Mouse (Mus musculus) MEL (cell line): ENCODE measurements around the gene Pcif1.

Experiments used
- CHD2 ChIP-seq: IDR thresholded peaks from 2 replicates; pipeline ENCODE4 v1.6.1; 2011; ENCODE audit warnings: low read length, improper control_type of control experiment
- CTCF ChIP-seq, 3 experiments: IDR thresholded peaks in 2 of 3; conservative IDR thresholded peaks in 1 of 3; 2 replicates each; pipeline ENCODE4 v1.5.1; 2011 to 2012; ENCODE audit warnings: low read length in 3 of 3, low read depth in 2 of 3, mild to moderate bottlenecking in 2 of 3, improper control_type of control experiment in 1 of 3, inconsistent platforms in 1 of 3, mixed read lengths in 1 of 3, moderate library complexity in 1 of 3; ENCODE audit not compliant: control insufficient read depth in 1 of 3, insufficient read depth in 1 of 3, poor library complexity in 1 of 3, severe bottlenecking in 1 of 3
- E2F4 ChIP-seq: IDR thresholded peaks from 2 replicates; pipeline ENCODE4 v1.6.1; 2011; ENCODE audit warnings: low read depth, low read length, improper control_type of control experiment, borderline replicate concordance
- EP300 ChIP-seq, 2 experiments: IDR thresholded peaks; 2 replicates each; pipeline ENCODE4 v1.6.1; 2011; ENCODE audit warnings: improper control_type of control experiment in 2 of 2, low read length in 2 of 2, low read depth in 1 of 2, mild to moderate bottlenecking in 1 of 2
- KAT2A ChIP-seq: conservative IDR thresholded peaks from 2 replicates; pipeline ENCODE4 v1.6.1; 2012; ENCODE audit warnings: low read depth, low read length, improper control_type of control experiment, inconsistent platforms
- MAFK ChIP-seq: IDR thresholded peaks from 2 replicates; pipeline ENCODE4 v1.6.1; 2011; ENCODE audit warnings: low read depth, mild to moderate bottlenecking, low read length, improper control_type of control experiment, borderline replicate concordance
- MAX ChIP-seq: IDR thresholded peaks from 2 replicates; pipeline ENCODE4 v1.6.1; 2011; ENCODE audit warnings: low read length, improper control_type of control experiment
- MYB ChIP-seq: IDR thresholded peaks from 2 replicates; pipeline ENCODE4 v1.6.1; 2011; ENCODE audit warnings: mild to moderate bottlenecking, low read depth, low read length, improper control_type of control experiment
- POLR2A ChIP-seq, 2 experiments: IDR thresholded peaks; 2 replicates each; pipeline ENCODE4 v1.6.1; 2011 to 2012; ENCODE audit warnings: low read length in 2 of 2, mild to moderate bottlenecking in 2 of 2, control low read depth in 1 of 2, improper control_type of control experiment in 1 of 2, low read depth in 1 of 2, moderate library complexity in 1 of 2; ENCODE audit not compliant: control insufficient read depth in 1 of 2, insufficient read depth in 1 of 2, poor library complexity in 1 of 2
- RAD21 ChIP-seq: IDR thresholded peaks from 2 replicates; pipeline ENCODE4 v1.6.1; 2011; ENCODE audit warnings: mild to moderate bottlenecking, low read depth, low read length, improper control_type of control experiment
- RCOR1 ChIP-seq: IDR thresholded peaks from 2 replicates; pipeline ENCODE4 v1.6.1; 2012; ENCODE audit warnings: low read depth, mild to moderate bottlenecking, inconsistent platforms, low read length, improper control_type of control experiment
- UBTF ChIP-seq: IDR thresholded peaks from 2 replicates; pipeline ENCODE4 v1.6.1; 2012; ENCODE audit warnings: low read depth, mild to moderate bottlenecking, inconsistent platforms, low read length, improper control_type of control experiment, moderate library complexity, borderline replicate concordance; ENCODE audit not compliant: insufficient read depth

DNA sequence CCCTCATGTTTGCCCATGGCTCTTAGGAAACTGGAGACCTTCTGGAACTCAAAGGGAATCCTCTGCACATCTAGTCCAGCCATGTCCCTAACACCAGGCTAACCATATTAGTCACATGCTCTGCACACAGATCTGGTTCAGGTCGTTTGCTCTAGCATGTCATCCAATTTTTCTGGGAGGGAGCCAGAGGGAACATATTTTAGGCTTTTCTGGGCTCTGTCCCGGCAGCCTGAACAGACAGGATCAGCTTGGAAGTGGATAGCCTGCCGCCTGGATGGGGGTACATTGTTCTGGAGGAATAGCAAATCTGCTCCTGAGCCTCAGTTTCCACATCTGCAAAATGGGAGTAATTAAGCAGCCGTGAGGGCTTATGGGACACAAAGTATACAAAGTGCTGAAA is 18.0 kb upstream of the Pcif1 start:
- TF ChIP-seq POLR2A (IDR thresholded peaks at IDR 0.05; ENCODE audit: control insufficient read depth in 1 of 2, insufficient read depth in 1 of 2, low read depth in 1 of 2, low read length in 2 of 2, poor library complexity in 1 of 2) (no peak), E2F4 (no peak), CTCF (IDR thresholded peaks at IDR 0.05 in 2 of 3, conservative IDR thresholded peaks at IDR 0.05 in 1 of 3; ENCODE audit: control insufficient read depth in 1 of 3, insufficient read depth in 1 of 3, low read depth in 2 of 3, low read length in 3 of 3, poor library complexity in 1 of 3, severe bottlenecking in 1 of 3) (no peak), UBTF (no peak), RAD21 (no peak), MAX (no peak), MAFK (no peak), RCOR1 (no peak), MYB (no peak), KAT2A (no peak), EP300 (IDR thresholded peaks at IDR 0.05; ENCODE audit: low read depth in 1 of 2, low read length in 2 of 2) (no peak), CHD2 (no peak)
